Mouse (Mus musculus) forebrain, embryonic 10.5 days (tissue): Measurements from ENCODE around the gene Jaml. TPM values are rescaled to one million over a fixed set of nuclear protein-coding genes. Genes with fewer than 3 reads are reported as not detected.
"Not testable (repeated sequence)": the region's sequence is repeated elsewhere in the genome, so short reads cannot be mapped to it uniquely, and the experiment has no call there.

Experiments used
- DNase-seq: peaks from one replicate; pipeline ENCODE4 v3.0.0-alpha.2; 2017; ENCODE audit warnings: low spot score; ENCODE audit errors: extremely low spot score
- H3K27ac ChIP-seq: fragments of 300-500 bp; sonication (generic); 2 replicates; pipeline ENCODE4 v1.5.1; 2016; ENCODE audit warnings: mild to moderate bottlenecking
- H3K27me3 ChIP-seq: fragments of 300-500 bp; sonication (generic); 2 replicates; pipeline ENCODE4 v1.6.1; 2016; ENCODE audit warnings: mild to moderate bottlenecking; ENCODE audit not compliant: poor library complexity, severe bottlenecking
- H3K36me3 ChIP-seq: fragments of 300-500 bp; sonication (generic); replicated peaks from 2 replicates; pipeline ENCODE4 v1.6.1; 2016; ENCODE audit warnings: mild to moderate bottlenecking, moderate library complexity
- H3K4me1 ChIP-seq: fragments of 300-500 bp; sonication (generic); 2 replicates; pipeline ENCODE4 v1.6.1; 2016
- H3K4me3 ChIP-seq: fragments of 300-500 bp; sonication (generic); 2 replicates; pipeline ENCODE4 v1.5.1; 2016; ENCODE audit warnings: mild to moderate bottlenecking, moderate library complexity
- H3K9me3 ChIP-seq: fragments of 300-500 bp; sonication (generic); 2 replicates; pipeline ENCODE4 v1.6.1; 2016; ENCODE audit warnings: mild to moderate bottlenecking, moderate library complexity
- WGBS: fragments of 180-500 bp; shearing (Covaris S2); methylation state at CpG from one replicate; pipeline ENCODE4 v1.1.7; 2016; 5-methylcytosine and 5-hydroxymethylcytosine counted together
- polyA plus RNA-seq: library from polyadenylated mRNA; unstranded; fragments of >200 nt; fragmentation: Nextera tagmentation; extraction: Ambion mirVana; gene quantifications from 2 replicates; pipeline ENCODE4 v1.2.1, GENCODE M21; 2016

The Jaml gene
- 0.52 and 0.54 TPM in 2 replicates for polyA plus RNA-seq

DNA sequence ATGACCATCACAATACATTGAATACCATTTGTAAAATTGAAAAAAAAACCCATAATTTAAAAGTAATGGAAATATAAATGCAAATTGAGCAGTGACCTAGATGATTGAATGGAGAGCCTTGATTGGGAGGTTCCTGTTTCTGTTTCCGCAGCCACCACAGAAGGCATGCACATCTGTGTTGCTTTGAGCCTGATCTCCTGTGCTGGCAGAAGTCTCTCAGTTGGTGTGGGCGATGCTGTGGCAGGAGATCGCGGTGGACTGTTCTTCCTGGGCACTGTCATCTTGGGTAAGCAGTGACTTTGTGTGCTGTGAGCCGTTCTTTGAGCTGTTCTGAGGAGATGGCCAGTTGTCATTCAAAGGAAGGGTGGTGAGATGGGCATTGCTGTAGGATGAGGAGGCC lies at the start of gene Jaml:
Gene Jaml (plus strand): TSS at position 173 of the 400 bp plus-strand sequence.
- no peak for DNase-seq

DNA sequence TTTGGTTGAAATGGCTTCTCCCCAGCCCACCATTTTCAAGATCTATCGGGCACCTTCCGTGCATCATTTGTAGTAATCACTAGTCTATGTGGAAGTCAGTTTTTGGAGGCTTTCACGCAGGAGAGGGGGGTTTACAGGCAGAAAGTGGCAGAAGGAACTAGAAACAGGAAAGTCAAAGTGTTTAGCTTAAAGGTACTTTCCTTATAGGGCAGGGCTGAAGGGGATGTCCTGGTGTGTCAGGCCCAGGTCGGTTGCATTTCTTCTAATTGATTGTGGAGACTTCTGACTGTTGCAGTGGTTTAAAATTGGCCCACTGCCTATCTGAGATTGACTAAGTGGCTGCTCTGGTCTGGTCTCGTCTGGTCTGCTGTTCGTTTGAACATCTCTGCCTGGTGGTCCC lies 48.6 kb upstream of the Jaml start:
- Histone ChIP-seq H3K4me3 (no peak overlapping the region), H3K4me1 (no peaks in the 10 kb centered on the region), H3K27ac (no peak overlapping the region), H3K9me3 (no peaks in the 10 kb centered on the region), H3K36me3 (no peaks in the 10 kb centered on the region), H3K27me3 (peaks cover 10% of the 10 kb centered on the region; the same call in 1 of the 2 replicates)
- WGBS, result 77% methylated on average over 6 of the region's 6 CpGs
- no peak for DNase-seq

More for the DNA sequence above, at the start of gene Jaml:
- Histone ChIP-seq H3K36me3 (no peaks in the 10 kb centered on the region), H3K27ac (no peak within 1 kb of the TSS), H3K4me3 (no peak within 1 kb of the TSS), H3K27me3 (no peaks in the 10 kb centered on the region), H3K4me1 (no peaks in the 10 kb centered on the region), H3K9me3 (no peaks in the 10 kb centered on the region)
- 90% methylated on average over 5 of the region's 5 CpGs for WGBS

DNA sequence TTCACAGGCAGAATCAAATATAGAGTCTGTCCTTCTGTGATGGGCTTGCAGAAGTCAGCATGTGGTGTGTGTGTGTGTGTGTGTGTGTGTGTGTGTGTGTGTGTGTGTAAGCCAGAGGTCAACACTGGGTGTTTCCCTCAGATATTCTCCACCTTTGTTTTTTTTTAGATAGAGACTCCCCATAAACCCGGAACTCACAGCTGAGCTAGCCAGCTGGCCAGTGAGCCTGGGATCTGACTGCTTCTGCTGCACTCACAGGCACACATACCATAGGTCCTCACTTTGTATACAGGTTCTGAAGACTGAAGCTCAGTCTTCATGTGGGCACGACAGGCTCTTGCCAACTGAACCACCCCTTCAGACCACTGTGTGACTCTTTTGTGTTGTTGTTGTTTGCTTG lies 46.7 kb upstream of the Jaml start:
- Histone ChIP-seq H3K27ac (no peak overlapping the region), H3K4me3 (no peak overlapping the region), H3K9me3 (no peaks in the 10 kb centered on the region), H3K4me1 (no peaks in the 10 kb centered on the region), H3K36me3 (no peaks in the 10 kb centered on the region), H3K27me3 (peaks cover 10% of the 10 kb centered on the region; the same call in 1 of the 2 replicates)
- WGBS, result 84% methylated on average over 2 of the region's 2 CpGs
- no peak for DNase-seq

DNA sequence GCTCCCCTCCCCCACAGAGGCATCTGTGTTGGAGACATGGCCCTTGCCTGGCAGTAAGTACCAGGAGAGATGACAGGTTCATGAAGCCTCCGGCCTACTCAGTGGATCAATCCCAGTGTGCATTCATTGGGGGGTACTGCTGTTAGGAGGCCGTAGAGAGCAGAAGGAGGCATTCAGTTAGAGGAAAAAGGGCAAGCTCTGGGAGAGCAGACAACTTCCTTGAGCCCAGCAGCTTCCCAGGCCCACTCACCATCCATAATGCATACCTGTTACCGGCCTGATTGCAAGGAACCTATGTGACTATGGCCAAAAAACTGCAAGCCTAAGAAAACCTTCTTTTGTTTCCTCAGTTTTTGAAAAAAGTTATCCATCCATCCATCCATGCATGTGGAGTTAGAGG lies 44.5 kb upstream of the Jaml start:
- Histone ChIP-seq H3K9me3 (no peaks in the 10 kb centered on the region), H3K27ac (no peak overlapping the region), H3K4me3 (no peak overlapping the region), H3K4me1 (no peaks in the 10 kb centered on the region), H3K36me3 (no peaks in the 10 kb centered on the region), H3K27me3 (peaks cover 26% of the 10 kb centered on the region)
- no peak for DNase-seq
- WGBS, result 84% methylated on average over 3 of the region's 3 CpGs

DNA sequence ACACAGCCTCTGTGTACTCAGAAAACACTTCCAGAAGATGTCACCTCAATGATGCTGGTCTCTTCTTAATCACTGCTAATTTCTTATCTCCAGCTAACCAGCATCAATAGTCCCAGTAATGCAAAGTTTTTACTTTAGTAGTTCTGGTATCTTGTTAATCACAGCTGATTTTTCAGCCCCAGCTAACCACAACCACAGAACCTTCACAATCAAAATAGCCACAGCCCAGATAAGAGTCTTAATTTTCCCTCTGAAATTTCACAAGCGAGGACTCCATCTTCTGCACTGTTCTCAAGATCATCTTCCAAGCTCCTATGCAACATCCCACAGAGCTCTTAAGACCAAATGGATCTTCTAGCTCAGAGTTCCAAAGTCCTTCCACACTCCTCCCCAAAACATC lies 41.2 kb upstream of the Jaml start:
- H3K27me3 ChIP-seq, result peaks cover 49% of the 10 kb centered on the region
- not testable (repeated sequence) for H3K9me3 ChIP-seq, H3K36me3 ChIP-seq, H3K4me3 ChIP-seq, DNase-seq, H3K27ac ChIP-seq
- WGBS, result 85% methylated on average over 1 of the region's 1 CpGs
- peaks cover 20% of the 10 kb centered on the region for H3K4me1 ChIP-seq

DNA sequence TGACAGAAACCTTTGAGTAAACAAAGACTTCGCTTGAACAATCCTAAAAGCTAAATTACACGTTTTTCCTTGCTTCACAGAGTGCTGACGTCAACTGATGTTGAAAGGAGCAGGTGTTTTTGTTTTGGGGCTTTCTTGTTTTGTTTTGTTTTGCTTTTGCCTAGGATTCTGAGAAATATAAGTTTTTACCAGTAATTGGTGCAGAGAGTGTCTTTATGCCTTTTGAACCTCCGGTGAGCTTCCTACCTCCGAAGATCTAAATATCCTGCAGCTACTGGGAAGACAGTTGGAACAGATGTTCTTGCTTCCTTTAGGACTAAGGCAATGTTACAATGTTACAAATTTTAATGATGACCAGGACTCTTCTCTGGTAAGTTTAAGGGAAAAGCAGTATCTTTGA lies 39.5 kb upstream of the Jaml start, which contains the start of gene Mpzl2:
Gene Mpzl2 (plus strand): TSS at position 301 of the 400 bp plus-strand sequence.
- no peaks in the 10 kb centered on the region for H3K9me3 ChIP-seq
- H3K27ac ChIP-seq, result no peak within 1 kb of the TSS
- 70% methylated on average over 5 of the region's 5 CpGs for WGBS
- DNase-seq, result no peak
- H3K4me3 ChIP-seq, result peak within 1 kb of the TSS; percentile 6; the same call in 1 of the 2 replicates
- no peaks in the 10 kb centered on the region for H3K36me3 ChIP-seq
- H3K27me3 ChIP-seq, result peaks cover 66% of the 10 kb centered on the region
- H3K4me1 ChIP-seq, result peaks cover 31% of the 10 kb centered on the region

DNA sequence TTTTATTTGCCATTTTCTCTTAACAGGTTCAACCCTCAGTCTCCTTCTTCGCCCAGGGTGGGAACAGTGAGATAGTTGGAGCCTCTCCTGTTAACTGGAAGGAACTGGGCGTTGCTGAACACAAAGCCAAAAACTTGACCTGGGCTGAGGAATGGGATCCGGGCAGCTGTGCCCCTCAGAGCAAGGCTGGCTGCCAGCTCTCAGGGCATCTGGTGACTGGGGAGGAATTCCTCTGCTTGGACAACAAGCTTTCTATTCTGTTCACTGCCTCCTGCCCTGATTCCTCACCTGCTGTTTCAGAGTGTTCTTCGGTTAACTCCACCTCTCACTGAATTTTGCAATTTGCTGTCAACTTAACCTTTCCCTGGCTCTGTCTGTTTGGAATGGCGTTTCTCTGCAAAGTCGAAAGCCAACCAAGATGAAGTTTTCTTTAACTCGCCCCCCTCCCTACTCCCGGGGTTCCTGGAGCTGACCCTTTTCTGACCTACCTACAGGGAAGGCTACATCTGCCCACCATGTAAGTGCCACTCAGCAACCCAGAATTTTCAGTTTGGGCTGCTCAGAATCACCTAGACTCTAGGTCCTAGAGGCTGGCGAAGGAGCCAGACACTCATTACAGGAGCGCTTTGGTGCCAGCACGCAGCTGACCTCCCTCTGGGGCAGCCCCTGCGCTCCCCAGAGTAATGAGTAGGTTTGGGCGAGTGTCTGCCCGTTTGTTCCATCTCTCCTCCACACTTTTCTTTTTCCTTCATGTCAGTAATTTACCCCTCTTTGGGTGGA lies 38.7 kb upstream of the Jaml start:
- Histone ChIP-seq H3K9me3 (no peaks in the 10 kb centered on the region), H3K4me1 (peaks cover 31% of the 10 kb centered on the region), H3K4me3 (peak overlapping the region; percentile 6; the same call in 1 of the 2 replicates), H3K27me3 (peaks cover 70% of the 10 kb centered on the region), H3K27ac (no peak overlapping the region), H3K36me3 (no peaks in the 10 kb centered on the region)
- DNase-seq, result no peak
- WGBS, result 18% methylated on average over 14 of the region's 14 CpGs

DNA sequence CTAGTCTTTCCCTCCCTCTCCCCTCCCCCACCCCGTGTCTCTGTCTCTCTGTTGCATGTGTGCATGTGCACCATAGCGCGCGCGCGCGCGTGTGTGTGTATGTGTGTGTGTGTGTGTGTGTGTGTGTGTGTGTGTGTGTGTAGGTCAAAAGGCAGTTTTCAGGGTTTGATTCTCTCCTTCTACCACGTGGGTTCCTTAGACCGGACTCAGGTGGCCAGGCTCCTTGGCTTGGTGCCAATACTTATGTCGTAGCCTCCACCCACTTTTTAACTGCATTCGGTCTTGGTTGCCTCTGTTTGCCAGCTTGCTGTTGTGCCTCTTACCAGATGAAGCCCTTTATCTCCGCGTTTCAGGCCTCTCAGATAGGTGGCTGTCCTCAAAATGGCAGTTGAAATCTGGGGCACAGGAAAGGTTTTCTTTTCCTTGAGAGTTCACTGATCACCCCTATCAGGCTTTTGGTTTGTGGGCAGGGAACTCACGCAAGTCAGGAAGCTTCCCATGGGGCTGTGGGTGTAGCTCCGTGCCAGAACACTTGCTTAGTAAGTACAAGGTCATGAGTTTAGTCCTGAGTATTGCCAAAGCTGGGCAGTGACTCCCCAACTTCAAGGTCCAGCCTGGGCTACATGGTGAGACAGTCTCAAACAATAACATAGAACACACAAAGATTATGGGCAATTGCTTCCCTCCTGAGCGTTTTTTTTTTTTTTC lies 37.7 kb upstream of the Jaml start:
- Histone ChIP-seq H3K36me3 (no peaks in the 10 kb centered on the region), H3K27ac (no peak overlapping the region), H3K9me3 (no peaks in the 10 kb centered on the region), H3K4me3 (peak overlapping the region; percentile 6), H3K27me3 (peaks cover 70% of the 10 kb centered on the region), H3K4me1 (peaks cover 31% of the 10 kb centered on the region)
- WGBS, result 38% methylated on average over 17 of the region's 17 CpGs
- DNase-seq, result no peak

DNA sequence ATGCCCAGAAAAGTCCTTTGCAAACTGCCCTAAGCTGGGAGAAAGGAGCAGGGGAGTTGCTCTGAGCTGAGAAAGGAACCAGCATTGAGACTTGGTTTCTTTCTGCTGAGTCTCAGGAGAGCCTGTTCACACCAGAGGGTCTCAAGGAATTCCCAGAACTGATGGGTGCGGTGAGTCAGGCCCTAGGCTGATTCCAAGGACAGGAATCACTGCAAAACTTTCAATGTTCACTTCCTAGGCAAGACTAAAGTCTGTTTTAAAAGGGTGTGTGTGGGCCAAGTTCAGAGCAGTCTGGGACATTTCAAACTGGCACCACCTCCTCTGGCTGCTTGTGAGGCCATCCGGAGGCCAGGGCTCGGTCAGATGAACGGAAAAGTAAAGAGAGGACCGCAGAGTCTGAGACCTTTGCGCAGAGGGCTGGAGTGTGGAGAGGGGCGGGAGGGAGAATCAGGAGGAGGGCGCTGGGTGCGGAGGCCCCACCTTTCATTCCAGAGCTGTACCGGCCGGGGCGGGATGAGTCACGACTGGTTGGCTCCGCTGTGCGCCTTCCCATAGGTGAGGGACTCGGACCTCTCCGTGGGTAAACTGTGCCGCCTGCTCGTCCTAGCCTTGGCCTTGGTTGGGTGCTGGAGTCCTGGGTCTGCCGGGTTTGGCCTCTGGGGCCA lies 36.8 kb upstream of the Jaml start:
- peaks cover 31% of the 10 kb centered on the region for H3K4me1 ChIP-seq
- peaks cover 70% of the 10 kb centered on the region for H3K27me3 ChIP-seq
- peak overlapping the region; percentile 30; the same call in 1 of the 2 replicates for H3K27ac ChIP-seq
- peak; percentile 27 for DNase-seq
- H3K36me3 ChIP-seq, result no peaks in the 10 kb centered on the region
- peak overlapping the region; percentile 44 for H3K4me3 ChIP-seq
- H3K9me3 ChIP-seq, result no peaks in the 10 kb centered on the region
- WGBS, result 3% methylated on average over 20 of the region's 20 CpGs

DNA sequence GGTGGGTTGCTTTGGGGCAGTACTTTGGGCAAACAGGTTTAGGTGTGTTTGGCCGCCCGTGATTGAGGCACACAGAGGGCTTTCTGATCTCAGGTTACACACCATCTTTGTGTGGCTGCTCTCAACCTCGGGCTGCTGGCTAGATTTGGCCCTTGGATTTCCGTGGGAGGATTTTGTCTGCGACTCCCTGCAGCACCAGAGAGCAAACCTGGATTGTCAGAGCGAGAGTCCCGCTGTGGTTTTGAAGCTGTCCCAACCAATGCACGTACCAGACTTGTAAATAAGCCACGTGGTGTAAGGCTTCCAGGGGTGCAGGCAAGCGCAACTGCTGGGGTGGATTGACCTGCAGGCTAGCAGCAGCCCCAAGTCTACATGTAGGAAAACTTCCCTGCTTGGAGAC lies 36.0 kb upstream of the Jaml start:
- Histone ChIP-seq H3K27me3 (peaks cover 67% of the 10 kb centered on the region), H3K4me3 (peak overlapping the region; percentile 44)
- WGBS, result 0% methylated on average over 10 of the region's 10 CpGs

DNA sequence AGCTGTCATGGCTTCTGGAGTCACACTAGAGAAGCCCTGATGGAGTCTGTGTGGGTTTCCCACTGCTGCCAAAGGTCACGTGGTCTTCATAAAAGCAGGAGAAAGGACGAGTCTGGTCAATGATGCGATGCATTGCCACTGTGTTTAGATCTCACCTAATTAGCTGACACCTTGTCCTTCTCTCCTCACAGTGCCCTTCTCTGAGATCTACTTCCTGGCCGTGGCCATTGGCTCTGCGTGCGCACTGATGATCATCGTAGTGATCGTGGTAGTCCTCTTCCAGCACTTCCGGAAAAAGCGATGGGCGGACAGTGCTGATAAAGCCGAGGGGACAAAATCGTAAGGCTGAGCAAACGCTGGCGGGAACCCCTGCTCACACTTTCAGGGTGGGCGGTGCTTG lies 32.0 kb upstream of the Jaml start:
- 93% methylated on average over 16 of the region's 16 CpGs for WGBS
- Histone ChIP-seq H3K27ac (no peak overlapping the region), H3K36me3 (no peaks in the 10 kb centered on the region), H3K9me3 (no peaks in the 10 kb centered on the region), H3K27me3 (peaks cover 33% of the 10 kb centered on the region), H3K4me3 (no peak overlapping the region), H3K4me1 (peaks cover 18% of the 10 kb centered on the region)
- no peak for DNase-seq

More for the DNA sequence above, 36.0 kb upstream of the Jaml start:
- DNase-seq, result peak; percentile 27
- H3K36me3 ChIP-seq, result no peaks in the 10 kb centered on the region
- H3K27ac ChIP-seq, result no peak overlapping the region
- H3K4me1 ChIP-seq, result peaks cover 31% of the 10 kb centered on the region
- no peaks in the 10 kb centered on the region for H3K9me3 ChIP-seq

DNA sequence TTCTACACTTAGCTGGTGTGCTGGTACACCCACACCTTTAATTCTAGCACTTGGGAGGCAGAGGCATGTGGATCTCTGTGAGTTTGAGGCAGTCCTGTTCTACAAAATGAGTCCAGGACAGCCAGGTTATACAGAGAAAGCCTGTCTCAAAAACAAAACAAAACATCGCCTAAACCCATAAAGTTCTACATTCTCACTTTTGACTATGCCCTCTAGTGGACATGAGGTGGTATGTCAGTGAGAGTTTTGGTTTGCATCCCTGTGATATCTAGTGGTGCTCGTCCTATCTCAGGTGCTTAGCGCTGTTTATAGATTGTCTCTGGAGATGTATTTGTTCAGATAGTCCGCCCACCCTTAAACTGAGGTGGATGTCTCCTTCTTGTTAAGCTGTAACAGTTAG lies 30.5 kb upstream of the Jaml start:
- WGBS, result 36% methylated on average over 4 of the region's 4 CpGs
- DNase-seq, result no peak
- H3K27ac ChIP-seq, result no peak overlapping the region
- H3K4me3 ChIP-seq, result no peak overlapping the region
- H3K27me3 ChIP-seq, result peaks cover 31% of the 10 kb centered on the region
- H3K36me3 ChIP-seq, result no peaks in the 10 kb centered on the region
- no peaks in the 10 kb centered on the region for H3K9me3 ChIP-seq
- peaks cover 4% of the 10 kb centered on the region; the same call in 1 of the 2 replicates for H3K4me1 ChIP-seq
